ENCODE assay signal across 8 mouse cellular contexts in genomic region chr2:148442172-148442571, GRCm38 (mm10). TPM values are rescaled to one million over a fixed set of nuclear protein-coding genes. Genes with fewer than 3 reads are reported as not detected.
A peak's percentile ranks its signal among the peaks of the same experiment; 100 is the strongest.
DNase-seq lines count a peak whose midpoint lies in the region; ATAC-seq and TF ChIP-seq lines count a peak whose summit lies in the region.

No protein-coding gene starts in this region.

- 70% methylated on average over 4 of the region's 4 CpGs for WGBS in heart, embryonic 10.5 days
- WGBS in intestine, postnatal 0 days, result 77% methylated on average over 4 of the region's 4 CpGs

- ATAC-seq in intestine, postnatal 0 days, result no peak
- ATAC-seq in frontal cortex, adult (ENCODE audit: low TSS enrichment), result no peak

- no peak overlapping the region for H3K27ac ChIP-seq in left cerebral cortex, adult 2 months
- H3K27ac ChIP-seq in heart, embryonic 10.5 days, result peak overlapping the region; percentile 80
- H3K27ac ChIP-seq in intestine, postnatal 0 days (ENCODE audit: low read depth, low read length), result no peak overlapping the region

- H3K9me3 ChIP-seq in heart, embryonic 10.5 days, result no peaks in the 10 kb centered on the region
- H3K9me3 ChIP-seq in intestine, postnatal 0 days (ENCODE audit: control insufficient read depth), result no peaks in the 10 kb centered on the region
- H3K9me3 ChIP-seq in megakaryocyte, embryonic 14.5 days, result no peaks in the 10 kb centered on the region

- intact Hi-C loops in left cerebral cortex, adult 2 months (cut with DNase I), result no loop called here
- intact Hi-C loops in left cerebral cortex, postnatal 25 days (cut with DNase I), result no loop called here

- H3K27me3 ChIP-seq in heart, embryonic 10.5 days (ENCODE audit: insufficient read depth, poor library complexity, severe bottlenecking), result peaks cover 7% of the 10 kb centered on the region
- H3K27me3 ChIP-seq in intestine, postnatal 0 days (replicated peaks; ENCODE audit: control insufficient read depth, insufficient read depth, low read length), result no peaks in the 10 kb centered on the region
- H3K27me3 ChIP-seq in megakaryocyte, embryonic 14.5 days (replicated peaks), result peaks cover 2% of the 10 kb centered on the region

- no peaks in the 10 kb centered on the region for H3K36me3 ChIP-seq in heart, embryonic 10.5 days
- no peaks in the 10 kb centered on the region for H3K36me3 ChIP-seq in intestine, postnatal 0 days (ENCODE audit: control insufficient read depth, insufficient read depth)
- peaks cover 17% of the 10 kb centered on the region for H3K36me3 ChIP-seq in megakaryocyte, embryonic 14.5 days (replicated peaks; ENCODE audit: low read length)

- H3K4me1 ChIP-seq in heart, embryonic 10.5 days, result peaks cover 28% of the 10 kb centered on the region
- H3K4me1 ChIP-seq in intestine, postnatal 0 days (replicated peaks; ENCODE audit: control insufficient read depth, insufficient read depth, low read length), result no peaks in the 10 kb centered on the region
- H3K4me1 ChIP-seq in megakaryocyte, embryonic 14.5 days, result peaks cover 58% of the 10 kb centered on the region

- H3K4me3 ChIP-seq in left cerebral cortex, adult 2 months, result peak overlapping the region; percentile 30
- peak overlapping the region; percentile 49 for H3K4me3 ChIP-seq in heart, embryonic 10.5 days
- peak overlapping the region; percentile 18; the same call in 1 of the 2 replicates for H3K4me3 ChIP-seq in intestine, postnatal 0 days (ENCODE audit: low read depth, low read length)
- H3K4me3 ChIP-seq in megakaryocyte, embryonic 14.5 days (replicated peaks), result peak overlapping the region; percentile 91

- H3K9ac ChIP-seq in intestine, postnatal 0 days (ENCODE audit: low read depth, low read length), result no peak overlapping the region

- peak overlapping the region; percentile 30 for H3K4me2 ChIP-seq in intestine, postnatal 0 days (replicated peaks; ENCODE audit: low read depth)

- TF ChIP-seq CTCF in left cerebral cortex, adult 2 months (IDR thresholded peaks at IDR 0.05), result no peak
- TF ChIP-seq CTCF in intestine, postnatal 0 days (IDR thresholded peaks at IDR 0.05; ENCODE audit: low read depth), result no peak

- DNase-seq in left cerebral cortex, adult 2 months (ENCODE audit: extremely low spot score in 1 of 2, low spot score in 2 of 2), result no peak
- DNase-seq in left cerebral cortex, postnatal 25 days (ENCODE audit: low spot score in 2 of 2), result no peak
- peak; percentile 69 for DNase-seq in heart, embryonic 10.5 days (ENCODE audit: low spot score)
- no peak for DNase-seq in ovary, adult 18-20 months (ENCODE audit: low spot score)
- no peak for DNase-seq in cerebellum, adult 9-11 months

RNA-seq across cellular contexts. Expression of gene Cd93, which starts 1.2 kb away (rescaled TPM):
- 1 to 10 TPM; 5.0 to 5.2 TPM for total RNA-seq in left cerebral cortex, adult 2 months (2021)
- 1 to 10 TPM; 6.1 to 7.6 TPM for total RNA-seq in left cerebral cortex, postnatal 25 days (2021)
- polyA plus RNA-seq in heart, embryonic 10.5 days (2016; fragmentation: Nextera tagmentation; extraction: Ambion mirVana), result 10.3 and 19.7 TPM in 2 replicates
- 4.8 and 5.0 TPM in 2 replicates for polyA plus RNA-seq in intestine, postnatal 0 days (2015; fragmentation: Nextera tagmentation; extraction: Ambion mirVana)
- 1.2 TPM in 1 of 2 replicates, not detected in the other for polyA plus RNA-seq in megakaryocyte, embryonic 14.5 days (2012; ENCODE audit: insufficient read depth, low replicate concordance)

RNA-seq across cellular contexts. Expression of gene Thbd, which starts 34.2 kb away (rescaled TPM):
- total RNA-seq in left cerebral cortex, adult 2 months (2021), result 10 to 100 TPM; 12.3 to 13.0 TPM
- total RNA-seq in left cerebral cortex, postnatal 25 days (2021), result 10 to 100 TPM; 10.6 to 13.8 TPM
- 10.9 and 14.6 TPM in 2 replicates for polyA plus RNA-seq in heart, embryonic 10.5 days (2016; fragmentation: Nextera tagmentation; extraction: Ambion mirVana)
- polyA plus RNA-seq in intestine, postnatal 0 days (2015; fragmentation: Nextera tagmentation; extraction: Ambion mirVana), result 18.1 and 18.3 TPM in 2 replicates
- polyA plus RNA-seq in megakaryocyte, embryonic 14.5 days (2012; ENCODE audit: insufficient read depth, low replicate concordance), result 1.2 TPM in 2 replicates

RNA-seq across cellular contexts. Expression of gene Sstr4, which starts 47.0 kb away (rescaled TPM):
- total RNA-seq in left cerebral cortex, adult 2 months (2021), result 10 to 100 TPM; 33.7 to 34.9 TPM
- total RNA-seq in left cerebral cortex, postnatal 25 days (2021), result 10 to 100 TPM; 35.1 to 42.9 TPM
- 0.52 and 0.89 TPM in 2 replicates for polyA plus RNA-seq in heart, embryonic 10.5 days (2016; fragmentation: Nextera tagmentation; extraction: Ambion mirVana)
- 0.78 and 1.1 TPM in 2 replicates for polyA plus RNA-seq in intestine, postnatal 0 days (2015; fragmentation: Nextera tagmentation; extraction: Ambion mirVana)
- not detected in 2 replicates for polyA plus RNA-seq in megakaryocyte, embryonic 14.5 days (2012; ENCODE audit: insufficient read depth, low replicate concordance)

Comparison
In these comparisons a context has a peak if more than half of its experiments do, and no peak if none do; other contexts are left out.
1. H3K4me3 ChIP-seq: peak in every context shown above with its lines; median percentile 91 in megakaryocyte, embryonic 14.5 days; 49 in heart, embryonic 10.5 days; 30 in left cerebral cortex, adult 2 months; 18 in intestine, postnatal 0 days.